Mouse (Mus musculus) macrophage (primary cell): ENCODE data around the gene Slc17a1. TPM values are rescaled to one million over a fixed set of nuclear protein-coding genes. Genes with fewer than 3 reads are reported as not detected.

Source experiments
- H3K27ac ChIP-seq: fragments of 350-480 bp; formaldehyde crosslinking; 2 replicates; pipeline ENCODE4 v1.9.0; 2021
- H3K36me3 ChIP-seq: fragments of 350-480 bp; formaldehyde crosslinking; 2 replicates; pipeline ENCODE4 v1.9.0; 2021; ENCODE audit errors: inconsistent target
- H3K4me3 ChIP-seq: fragments of 350-480 bp; formaldehyde crosslinking; 2 replicates; pipeline ENCODE4 v1.9.0; 2021; ENCODE audit errors: inconsistent target
- H3K79me2 ChIP-seq: fragments of 350-480 bp; formaldehyde crosslinking; 2 replicates; pipeline ENCODE4 v1.9.0; 2021; ENCODE audit errors: inconsistent target
- WGBS: methylation state at CpG from one replicate; pipeline ENCODE4 v1.1.7; 2026; ENCODE audit warnings: inconsistent platforms; ENCODE audit not compliant: missing documents; 5-methylcytosine and 5-hydroxymethylcytosine counted together
- polyA plus RNA-seq: library from polyadenylated mRNA; stranded (reverse); fragments of 250-400 nt; gene quantifications from 3 replicates; pipeline ENCODE4 v1.2.4, GENCODE M21; 2018; ENCODE audit warnings: inconsistent platforms
- total RNA-seq, 78 experiments: library from RNA; depleted of rRNA; stranded (reverse); fragments of 250-400 nt; gene quantifications; 1 replicate in 9 of 78; 2 replicates in 24 of 78; 3 replicates in 43 of 78; 4 replicates in 2 of 78; pipeline ENCODE4 v1.2.4; 2018; ENCODE audit warnings: inconsistent platforms in 56 of 78

Slc17a1 gene
- total RNA-seq (2018; cell fraction: chromatin; rRNA removed), result not detected
- not detected for total RNA-seq (2018; cell fraction: cytosol; rRNA removed)
- total RNA-seq (2018; cell fraction: nucleus; rRNA removed), result not detected
- not detected in 3 replicates for polyA plus RNA-seq

DNA sequence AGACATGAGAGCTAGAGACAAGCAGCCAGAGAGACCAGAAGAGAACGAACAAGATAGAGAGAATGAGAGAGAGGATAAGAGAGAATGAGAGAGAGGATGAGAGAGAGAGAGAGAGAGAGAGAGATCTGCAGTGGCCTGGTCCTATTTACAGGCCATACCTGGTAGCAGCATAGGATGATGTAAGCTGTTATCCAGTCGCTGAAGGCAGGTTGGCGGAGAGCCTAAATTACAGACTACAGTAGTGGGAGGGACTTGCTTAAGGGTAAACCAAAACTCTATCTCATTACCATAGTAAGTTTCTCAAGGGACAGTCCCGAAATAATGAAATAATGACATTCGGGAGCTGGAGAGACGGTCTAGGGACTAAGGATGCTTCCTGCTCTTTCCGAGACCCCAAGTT, at the start of gene Slc17a1:
Gene Slc17a1, plus strand, starts transcription at position 346 of the 400 bp plus-strand sequence.
- Histone ChIP-seq H3K36me3 (no peaks in the 10 kb centered on the region), H3K4me3 (no peak within 1 kb of the TSS), H3K27ac (no peak within 1 kb of the TSS), H3K79me2 (no peaks in the 10 kb centered on the region)
- 89% methylated on average over 7 of the region's 7 CpGs for WGBS

DNA sequence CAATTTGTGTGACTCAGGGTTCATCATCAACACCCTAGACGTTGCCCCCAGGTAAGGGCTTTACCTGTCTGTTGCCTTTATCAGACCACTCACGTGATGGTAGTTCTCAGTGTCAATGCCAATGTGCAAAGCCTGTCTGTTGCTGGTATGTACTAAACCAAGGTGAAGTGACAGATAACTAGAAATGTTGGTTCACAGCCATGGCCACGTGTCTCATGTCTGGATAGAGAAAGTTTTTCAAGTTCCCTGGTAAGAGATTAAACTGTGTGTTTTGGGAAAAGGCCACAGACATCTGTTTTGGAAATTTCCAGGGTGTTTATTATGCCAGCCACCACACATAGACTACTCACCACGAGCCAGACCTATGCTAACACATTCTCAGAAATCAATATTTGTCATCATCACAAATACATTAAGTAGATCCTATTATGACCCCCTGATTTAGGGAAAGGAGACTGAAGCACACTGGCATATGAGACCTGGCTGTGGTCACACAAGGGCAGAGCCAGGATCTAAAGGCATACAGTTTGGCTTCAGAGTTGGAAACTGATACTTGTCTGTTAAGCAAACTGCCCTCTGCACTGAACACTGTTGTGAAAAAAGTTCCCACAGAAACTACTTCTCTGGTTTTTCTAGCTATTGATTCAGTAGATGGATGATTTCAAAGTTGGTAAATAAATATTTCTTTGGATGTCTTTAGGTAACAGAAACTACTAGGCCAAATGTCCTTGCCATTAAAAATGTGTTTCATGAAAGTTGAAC, 47.2 kb upstream of the Slc17a1 start:
- H3K4me3 ChIP-seq, result no peak overlapping the region
- H3K27ac ChIP-seq, result no peak overlapping the region
- 87% methylated on average over 4 of the region's 4 CpGs for WGBS
- no peaks in the 10 kb centered on the region for H3K36me3 ChIP-seq
- no peaks in the 10 kb centered on the region for H3K79me2 ChIP-seq

GRCm38 (mm10) chr13:23822213-23822612, 45.3 kb upstream of the Slc17a1 start:
- no peaks in the 10 kb centered on the region for H3K79me2 ChIP-seq
- no peak overlapping the region for H3K27ac ChIP-seq
- H3K36me3 ChIP-seq, result no peaks in the 10 kb centered on the region
- no peak overlapping the region for H3K4me3 ChIP-seq
- 89% methylated on average over 3 of the region's 3 CpGs for WGBS

DNA sequence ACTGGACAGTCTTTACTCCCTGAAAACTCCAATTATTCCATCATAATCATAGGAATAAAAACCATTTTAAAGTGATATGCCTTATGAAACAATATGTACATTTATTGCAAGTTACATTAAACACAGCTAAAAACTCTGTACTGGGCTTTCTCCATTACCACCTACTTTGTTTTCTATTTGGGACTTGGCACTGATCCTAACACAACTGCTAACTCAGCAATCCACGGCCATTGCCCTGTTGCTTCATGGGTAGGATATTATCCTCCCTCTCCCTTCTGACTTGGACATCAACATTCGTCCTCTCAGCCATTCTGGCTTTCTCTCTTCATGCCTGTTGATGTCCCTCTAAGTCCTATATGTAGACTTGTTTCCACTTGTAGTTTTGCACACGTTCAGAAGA, 40.9 kb upstream of the Slc17a1 start:
- Histone ChIP-seq H3K36me3 (no peaks in the 10 kb centered on the region), H3K79me2 (no peaks in the 10 kb centered on the region), H3K27ac (no peak overlapping the region), H3K4me3 (no peak overlapping the region)
- WGBS, result 88% methylated on average over 3 of the region's 3 CpGs

DNA sequence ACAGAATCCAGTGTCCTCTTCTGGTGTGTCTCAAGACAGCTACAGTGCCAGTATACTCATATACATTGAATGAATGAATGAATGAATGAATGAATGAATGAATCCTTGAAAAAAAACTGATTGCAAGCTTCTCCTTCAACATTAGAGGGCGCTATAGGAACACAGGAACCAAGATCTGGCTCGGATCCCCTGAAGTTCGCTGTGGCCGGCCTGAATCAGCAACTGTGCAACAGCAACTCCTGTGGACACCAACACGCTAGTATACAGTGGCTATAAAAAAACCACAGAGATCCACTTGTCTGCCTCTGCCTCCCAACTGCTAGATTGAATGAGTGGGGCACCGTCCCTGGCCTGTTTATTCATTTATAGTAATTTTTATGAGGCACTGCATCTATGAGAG, 34.5 kb upstream of the Slc17a1 start:
- no peak overlapping the region for H3K27ac ChIP-seq
- no peak overlapping the region for H3K4me3 ChIP-seq
- no peaks in the 10 kb centered on the region for H3K79me2 ChIP-seq
- 16% methylated on average over 6 of the region's 6 CpGs for WGBS
- H3K36me3 ChIP-seq, result no peaks in the 10 kb centered on the region

DNA sequence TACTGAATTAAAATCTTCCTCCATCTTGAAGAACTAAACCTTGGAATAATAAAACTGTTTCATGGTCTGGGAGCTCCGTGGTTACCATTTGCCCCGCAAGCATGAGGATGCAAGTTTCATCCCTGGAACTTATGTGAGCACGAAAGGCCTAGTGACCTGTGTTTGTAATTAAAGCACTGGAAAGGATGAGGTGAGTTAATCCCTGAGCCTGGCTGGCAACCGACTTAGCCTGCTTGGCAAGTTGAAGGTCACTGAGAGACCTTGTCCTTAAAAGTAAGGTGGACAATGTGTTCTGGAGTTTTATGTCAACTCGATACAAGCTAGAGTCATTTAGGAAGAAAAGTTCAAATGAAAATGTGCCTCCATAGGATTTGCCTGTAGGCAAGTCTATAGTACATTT, 32.7 kb upstream of the Slc17a1 start:
- WGBS, result 98% methylated on average over 5 of the region's 5 CpGs

DNA sequence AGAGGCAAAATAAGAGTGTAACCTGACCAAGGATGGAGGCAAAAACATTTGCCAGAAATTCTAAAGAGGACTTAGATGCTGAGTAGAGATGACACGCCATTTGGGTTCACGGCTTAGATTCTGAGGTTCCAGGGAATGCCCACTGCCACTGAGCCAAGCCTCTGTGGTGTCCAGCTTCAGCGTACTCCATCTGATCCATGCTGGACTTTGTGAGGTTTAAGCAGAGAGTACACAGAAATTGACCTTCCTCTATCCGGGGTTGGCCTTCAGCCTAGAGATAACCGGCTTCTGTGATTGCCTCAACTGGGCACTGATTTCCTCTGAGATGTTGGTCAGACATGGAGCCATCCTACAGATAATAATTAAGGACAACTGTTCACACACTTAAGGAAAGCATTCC, 30.9 kb upstream of the Slc17a1 start:
- no peak overlapping the region for H3K27ac ChIP-seq
- WGBS, result 96% methylated on average over 5 of the region's 5 CpGs

More for the DNA sequence above, 32.7 kb upstream of the Slc17a1 start:
- H3K36me3 ChIP-seq, result no peaks in the 10 kb centered on the region
- no peak overlapping the region for H3K27ac ChIP-seq
- H3K79me2 ChIP-seq, result no peaks in the 10 kb centered on the region
- no peak overlapping the region for H3K4me3 ChIP-seq

GRCm38 (mm10) chr13:23839308-23839707, 28.2 kb upstream of the Slc17a1 start, which contains the start of gene Slc17a3:
Slc17a3 (plus strand) TSS chr13:23839434.
- Histone ChIP-seq H3K36me3 (no peaks in the 10 kb centered on the region), H3K79me2 (no peaks in the 10 kb centered on the region), H3K4me3 (no peak within 1 kb of the TSS), H3K27ac (no peak within 1 kb of the TSS)
- 74% methylated on average over 2 of the region's 2 CpGs for WGBS

More for the DNA sequence above, 30.9 kb upstream of the Slc17a1 start:
- H3K79me2 ChIP-seq, result no peaks in the 10 kb centered on the region
- no peak overlapping the region for H3K4me3 ChIP-seq
- H3K36me3 ChIP-seq, result no peaks in the 10 kb centered on the region

DNA sequence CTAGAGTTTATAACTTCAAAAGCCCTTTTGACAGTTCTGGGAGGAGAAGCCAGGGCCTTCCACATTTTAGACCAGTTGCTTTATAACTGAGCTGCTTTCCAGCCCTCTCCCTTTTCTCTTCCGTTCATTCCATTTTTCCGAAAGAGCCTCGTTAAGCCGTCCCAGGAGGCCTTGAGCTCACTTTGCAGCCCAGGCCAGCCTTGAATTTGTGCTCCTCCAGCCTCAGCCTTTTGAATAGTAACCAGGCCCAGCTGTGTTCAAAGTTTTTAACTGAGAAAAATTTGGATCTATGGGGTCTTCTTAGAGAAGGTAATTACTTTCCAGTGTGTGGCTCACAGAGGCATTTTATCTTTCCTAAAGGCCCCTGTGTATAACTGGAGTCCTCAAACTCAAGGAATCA, 21.7 kb upstream of the Slc17a1 start:
- no peak overlapping the region for H3K27ac ChIP-seq
- no peak overlapping the region for H3K4me3 ChIP-seq
- WGBS, result 98% methylated on average over 4 of the region's 4 CpGs
- H3K79me2 ChIP-seq, result no peaks in the 10 kb centered on the region
- H3K36me3 ChIP-seq, result no peaks in the 10 kb centered on the region

- 86% methylated on average over 2 of the region's 2 CpGs for WGBS
- Histone ChIP-seq H3K79me2 (no peaks in the 10 kb centered on the region), H3K27ac (no peak overlapping the region), H3K4me3 (no peak overlapping the region), H3K36me3 (no peaks in the 10 kb centered on the region)
Observed at GRCm38 (mm10) chr13:23849299-23849698, 18.3 kb upstream of the Slc17a1 start.

DNA sequence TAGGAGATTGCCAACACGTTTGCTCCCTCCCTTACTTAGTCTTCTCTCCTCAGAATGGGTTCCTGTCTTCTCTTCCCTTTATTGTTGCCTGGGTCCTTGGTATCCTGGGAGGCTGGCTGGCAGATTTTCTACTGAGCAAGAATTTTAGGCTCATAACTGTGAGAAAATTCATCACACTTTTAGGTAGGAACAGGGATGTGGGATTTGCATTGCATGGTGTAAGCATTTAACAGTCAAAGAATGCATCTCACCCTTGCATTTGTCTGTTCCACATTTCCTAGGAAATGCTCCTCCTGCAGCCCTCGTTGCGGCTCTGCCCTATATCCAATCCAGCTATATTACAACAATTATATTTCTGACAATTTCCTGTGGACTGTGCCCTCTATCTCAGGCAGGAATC, 11.1 kb upstream of the Slc17a1 start:
- H3K79me2 ChIP-seq, result no peaks in the 10 kb centered on the region
- no peak overlapping the region for H3K27ac ChIP-seq
- H3K36me3 ChIP-seq, result no peaks in the 10 kb centered on the region
- WGBS, result 58% methylated on average over 3 of the region's 3 CpGs
- H3K4me3 ChIP-seq, result no peak overlapping the region

DNA sequence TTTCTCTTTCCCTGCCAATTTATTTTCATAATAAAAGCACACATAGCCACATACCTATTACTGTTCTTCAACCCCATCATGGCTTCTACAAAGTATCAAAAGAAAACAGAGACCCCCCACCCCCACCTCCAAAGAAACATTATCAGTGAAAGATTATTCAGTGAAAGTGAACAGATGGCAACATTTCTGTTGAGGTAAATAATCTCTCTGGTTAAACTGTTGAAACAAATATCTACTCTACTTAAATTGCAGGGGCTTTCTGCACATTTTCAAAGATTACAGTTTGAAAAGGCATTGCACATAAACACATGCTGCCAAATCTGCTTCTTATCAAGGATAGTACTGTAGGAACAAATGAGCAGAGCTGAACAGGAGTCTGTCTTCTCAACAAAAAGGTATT, 5.7 kb upstream of the Slc17a1 start:
- no peak overlapping the region for H3K27ac ChIP-seq
- H3K79me2 ChIP-seq, result no peaks in the 10 kb centered on the region
- no peak overlapping the region for H3K4me3 ChIP-seq
- H3K36me3 ChIP-seq, result no peaks in the 10 kb centered on the region

GRCm38 (mm10) chr13:23864711-23865110, 2.8 kb upstream of the Slc17a1 start:
- no peaks in the 10 kb centered on the region for H3K36me3 ChIP-seq
- WGBS, result 83% methylated on average over 9 of the region's 9 CpGs

GRCm38 (mm10) chr13:23866086-23866710, 1.4 kb upstream of the Slc17a1 start:
- WGBS, result 79% methylated on average over 9 of the region's 9 CpGs
- Histone ChIP-seq H3K27ac (no peak overlapping the region), H3K4me3 (no peak overlapping the region), H3K79me2 (no peaks in the 10 kb centered on the region), H3K36me3 (no peaks in the 10 kb centered on the region)

More at GRCm38 (mm10) chr13:23864711-23865110, 2.8 kb upstream of the Slc17a1 start:
- Histone ChIP-seq H3K79me2 (no peaks in the 10 kb centered on the region), H3K4me3 (no peak overlapping the region), H3K27ac (no peak overlapping the region)

DNA sequence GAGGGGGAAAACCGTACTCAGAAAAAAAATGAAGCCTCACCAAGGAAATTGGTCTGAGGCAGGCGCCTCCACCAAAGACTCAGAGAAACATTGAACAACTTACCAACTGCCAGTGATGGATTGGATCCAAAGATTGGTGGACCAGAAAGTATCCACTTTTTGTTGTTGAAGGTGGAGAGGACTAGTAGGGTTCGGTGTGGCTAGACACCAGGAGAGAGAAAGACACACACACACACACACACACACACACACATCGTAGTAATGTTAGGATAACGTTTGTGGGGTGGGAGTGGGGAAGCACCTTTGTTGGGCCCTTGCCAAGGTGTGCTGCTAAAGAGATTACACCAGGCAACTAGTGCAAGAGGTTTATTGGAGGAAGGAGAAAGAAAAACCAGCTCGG, 550 bp upstream of the Slc17a1 start:
- H3K79me2 ChIP-seq, result no peaks in the 10 kb centered on the region
- no peak overlapping the region for H3K4me3 ChIP-seq
- no peaks in the 10 kb centered on the region for H3K36me3 ChIP-seq
- no peak overlapping the region for H3K27ac ChIP-seq
- 46% methylated on average over 2 of the region's 6 CpGs for WGBS
